Mouse (Mus musculus) thymus, postnatal 14 days (tissue): ENCODE data around the gene Nsun6.

Source experiments
- DNase-seq: peaks from one replicate; pipeline ENCODE4 v3.0.0; 2021

The Nsun6 gene

GRCm38 (mm10) chr2:15054945-15055637, at the start of gene Nsun6:
Gene Nsun6, minus strand, starts transcription at chr2:15055069.
- DNase-seq, result peak; percentile 98

DNA sequence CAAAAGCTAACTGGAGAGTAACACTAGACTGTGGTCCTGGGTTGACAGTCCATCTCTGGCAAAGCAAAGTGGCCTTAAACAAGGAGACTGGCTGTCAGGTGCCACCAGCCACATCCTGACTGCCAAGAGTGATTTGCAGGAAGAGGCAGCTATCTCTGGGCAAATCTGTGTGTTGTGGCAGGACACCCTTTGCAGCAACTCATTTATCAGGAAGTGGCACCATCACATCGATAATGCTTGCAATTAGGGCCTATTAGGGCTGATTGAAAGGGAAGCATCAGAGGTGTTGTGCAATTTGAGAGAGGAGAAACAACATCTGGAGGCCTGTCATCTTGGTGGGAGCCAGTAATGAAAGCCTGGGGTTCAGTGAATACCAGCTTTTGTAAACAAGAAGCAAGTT, 49.5 kb upstream of the Nsun6 start:
- no peak for DNase-seq

DNA sequence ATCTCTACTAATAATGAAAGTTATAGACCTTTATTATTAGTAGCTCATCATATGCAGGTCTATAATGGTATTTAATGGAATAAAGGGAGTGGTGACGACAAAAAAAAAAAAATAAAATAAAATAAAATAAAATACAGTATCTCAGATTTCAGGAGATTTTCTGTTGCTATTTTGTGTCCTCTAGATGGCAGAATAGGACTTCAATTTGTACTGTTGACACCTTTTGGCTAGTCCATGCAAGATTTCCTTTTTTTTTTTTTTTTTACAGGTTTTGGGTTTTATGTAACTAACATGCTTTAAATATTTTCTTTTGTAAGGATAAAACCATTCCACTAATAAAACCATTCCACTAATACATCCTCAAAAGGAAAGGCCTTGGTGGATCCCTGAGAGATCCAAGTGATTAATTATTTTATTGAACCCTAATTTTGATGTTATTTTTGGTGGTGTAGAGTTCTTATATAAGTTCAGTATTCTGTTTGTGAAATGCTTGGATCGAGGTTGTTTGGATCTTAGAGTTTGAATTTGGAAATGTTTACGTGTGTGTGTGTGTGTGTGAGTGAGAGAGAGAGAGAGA, 41.7 kb upstream of the Nsun6 start:
- DNase-seq, result no peak

DNA sequence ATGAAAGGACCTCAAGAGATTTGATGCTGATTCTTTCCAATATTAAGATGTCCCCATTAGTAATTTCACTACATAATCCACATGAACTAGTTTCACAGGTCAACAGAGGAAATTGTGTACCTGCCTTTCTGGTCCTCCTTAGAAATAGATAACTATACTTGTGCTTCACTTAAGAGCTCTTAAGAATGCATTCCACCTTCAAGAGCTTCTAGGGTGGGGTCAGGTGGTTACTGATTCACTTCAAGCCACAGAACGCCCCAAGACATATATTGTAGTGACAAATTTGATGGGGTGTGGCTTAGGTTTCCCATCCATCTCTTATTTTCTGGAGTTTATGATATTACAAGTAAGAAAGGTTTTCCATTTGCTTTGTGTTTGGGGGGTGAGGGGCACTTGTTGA, 32.4 kb upstream of the Nsun6 start:
- DNase-seq, result no peak

- no peak for DNase-seq
These were observed 28.8 kb upstream of the Nsun6 start for GRCm38 (mm10) chr2:15083702-15084101.

DNA sequence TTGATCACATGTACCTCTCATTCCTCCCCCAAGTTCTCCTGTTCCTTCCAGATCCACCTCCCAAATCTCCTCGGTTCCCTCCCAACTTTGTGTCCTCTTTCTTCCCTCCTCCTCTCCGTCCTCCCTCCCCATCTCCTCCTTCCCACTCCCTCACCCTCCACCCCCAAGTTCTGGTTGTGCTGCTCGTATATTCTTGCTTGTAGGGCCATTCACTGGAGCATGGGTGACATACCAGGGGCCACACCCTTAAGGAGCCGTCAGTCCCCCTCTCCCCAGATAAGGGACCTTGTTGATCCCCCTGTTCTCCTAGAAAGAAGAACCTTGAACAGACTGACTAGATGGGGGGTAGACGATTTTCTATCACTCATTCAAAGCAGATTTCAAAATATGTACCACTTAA, 12.2 kb upstream of the Nsun6 start:
- DNase-seq, result no peak

- DNase-seq, result no peak
These were observed 10.6 kb upstream of the Nsun6 start for GRCm38 (mm10) chr2:15065447-15065846.

- DNase-seq, result no peak
These were observed 9.8 kb upstream of the Nsun6 start for GRCm38 (mm10) chr2:15064380-15065269.

DNA sequence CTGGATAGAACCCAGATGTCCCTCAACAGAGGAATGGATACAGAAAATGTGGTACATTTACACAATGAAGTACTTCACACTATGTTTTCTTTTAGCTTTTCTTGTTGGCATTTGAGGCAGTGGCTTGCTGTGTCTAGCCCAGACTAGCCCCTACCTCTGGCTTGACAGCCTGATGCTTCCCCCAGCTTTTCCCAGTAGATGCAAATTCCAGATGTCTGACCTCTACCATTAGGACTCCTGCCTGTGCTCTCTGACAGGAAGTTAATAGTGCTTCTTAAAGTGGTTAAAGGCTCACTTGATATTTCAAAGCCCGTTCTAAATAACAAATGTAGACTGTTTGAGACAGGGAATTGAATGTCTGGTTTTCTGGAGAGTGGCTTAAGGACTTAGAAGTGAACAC, 8.9 kb upstream of the Nsun6 start:
- no peak for DNase-seq

- no peak for DNase-seq
These were observed 6.0 kb upstream of the Nsun6 start for GRCm38 (mm10) chr2:15060856-15061255.

GRCm38 (mm10) chr2:15058227-15058626, 3.4 kb upstream of the Nsun6 start:
- no peak for DNase-seq

DNA sequence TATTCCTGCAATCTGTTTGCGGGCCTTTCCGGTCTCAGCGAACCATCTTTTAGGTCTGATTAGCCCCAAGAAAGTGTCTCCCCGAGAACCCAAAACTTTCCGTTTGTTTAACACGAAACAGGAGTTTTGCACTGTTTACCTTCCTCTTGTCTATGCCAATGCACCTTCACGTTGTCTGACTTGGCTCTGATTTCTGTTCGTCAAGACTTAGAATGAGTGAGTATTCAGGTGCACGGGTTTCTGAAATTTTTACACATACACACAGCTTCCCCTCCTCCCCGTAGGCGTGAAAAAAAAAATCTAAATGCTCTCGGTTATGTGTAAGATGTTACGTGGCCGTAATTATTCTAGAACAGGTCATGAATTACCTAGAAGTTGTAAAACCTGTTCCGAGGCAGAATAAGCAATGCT, 877 bp upstream of the Nsun6 start:
- no peak for DNase-seq

DNA sequence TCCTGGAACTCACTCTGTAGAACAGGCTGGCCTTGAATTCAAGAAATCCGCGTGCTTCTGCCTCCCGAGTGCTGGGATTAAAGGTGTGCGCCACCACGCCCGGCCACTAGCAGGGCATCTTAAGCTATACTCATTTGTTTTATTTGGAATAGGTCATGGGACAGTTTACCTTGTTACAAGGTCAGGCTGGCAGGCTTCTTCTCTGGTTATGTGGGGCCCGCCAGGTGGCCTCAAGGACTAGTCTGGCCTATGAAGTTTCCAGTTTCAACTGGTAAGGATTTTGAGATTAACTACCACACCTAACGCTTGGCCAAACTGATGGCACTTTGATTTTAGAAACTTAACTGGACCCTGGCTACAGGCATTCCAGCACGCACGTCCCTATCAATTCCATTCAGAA, 373 bp downstream of the Nsun6 start:
- DNase-seq, result no peak

DNA sequence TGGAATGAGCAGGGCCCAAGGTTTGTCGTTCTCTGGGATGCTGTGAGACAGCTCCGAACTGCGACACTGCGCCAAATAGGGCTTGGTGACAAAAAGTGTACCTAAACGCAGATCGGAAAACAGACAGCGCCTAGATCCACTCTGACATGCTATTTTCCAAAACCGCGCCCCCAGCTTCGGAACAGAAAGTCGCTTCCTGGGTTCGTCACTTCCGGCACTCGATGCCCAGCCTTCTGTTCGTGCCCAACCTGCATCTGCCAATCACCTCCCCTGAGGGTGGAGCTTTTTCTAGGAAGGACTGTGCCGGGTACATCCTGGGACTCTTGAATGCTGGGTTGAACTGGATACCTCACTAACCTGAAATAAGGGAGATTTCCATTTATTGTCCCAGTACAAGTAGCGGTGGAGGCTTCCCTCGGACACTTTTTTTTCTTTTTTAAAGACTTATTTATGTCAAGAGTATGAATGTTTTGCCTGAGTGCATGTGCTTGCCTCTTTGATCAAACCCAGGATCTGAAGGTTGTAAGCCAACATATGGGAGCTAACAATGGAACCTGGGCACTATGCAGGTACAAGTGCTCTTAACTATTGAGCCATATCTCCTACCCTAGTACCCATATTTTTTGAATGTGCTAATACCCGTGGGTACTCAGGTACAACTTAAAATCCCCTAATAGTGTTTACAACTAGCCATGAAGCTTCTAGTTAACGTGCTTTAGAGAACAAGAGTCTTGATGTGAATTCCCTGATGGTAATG, 5.6 kb downstream of the Nsun6 start, which contains the start of gene Arl5b:
TSS of gene Arl5b (plus strand) at position 279 of the 757 bp plus-strand sequence.
- peak; percentile 90 for DNase-seq

- peak; percentile 68 for DNase-seq
These were observed 14.5 kb downstream of the Nsun6 start for GRCm38 (mm10) chr2:15040326-15040725.

DNA sequence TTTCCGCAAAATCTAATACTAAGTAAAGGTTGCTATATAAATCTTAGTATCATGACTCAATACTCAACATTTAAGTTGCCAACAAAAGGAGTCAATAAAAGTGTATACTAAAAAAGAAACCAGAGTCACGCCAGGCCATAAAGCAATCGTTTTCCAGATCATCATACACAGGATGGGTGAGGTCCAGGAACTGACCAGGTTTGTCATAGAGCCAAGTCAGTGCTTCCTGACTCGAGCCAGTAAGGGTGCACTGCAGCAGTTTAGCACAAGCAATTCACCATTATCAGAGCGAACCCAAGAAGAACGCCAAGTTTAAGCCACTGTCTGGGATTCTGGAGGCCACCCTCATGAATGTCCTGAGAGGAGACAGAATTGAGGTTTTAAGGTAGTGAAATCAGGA, 16.2 kb downstream of the Nsun6 start:
- no peak for DNase-seq

GRCm38 (mm10) chr2:15027816-15028215, 27.1 kb downstream of the Nsun6 start:
- no peak for DNase-seq

DNA sequence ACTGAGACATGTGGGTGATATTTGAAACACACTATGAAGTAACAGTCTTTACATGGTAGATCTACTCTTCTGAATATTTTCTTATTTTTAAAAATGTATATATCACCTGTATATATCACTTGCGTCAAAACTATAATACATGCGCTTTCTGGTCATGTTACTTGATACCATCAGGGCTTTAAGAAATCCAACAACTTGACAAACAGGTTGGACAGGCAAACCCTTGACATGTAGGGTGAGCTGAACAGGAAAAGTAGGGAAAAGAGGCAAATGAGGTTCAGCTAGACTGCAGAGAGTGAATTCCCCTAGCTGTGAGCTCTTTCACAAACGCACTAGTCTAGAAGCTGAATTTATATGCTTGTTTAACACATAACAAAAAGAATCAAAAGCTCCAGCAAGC, 28.1 kb downstream of the Nsun6 start:
- no peak for DNase-seq

DNA sequence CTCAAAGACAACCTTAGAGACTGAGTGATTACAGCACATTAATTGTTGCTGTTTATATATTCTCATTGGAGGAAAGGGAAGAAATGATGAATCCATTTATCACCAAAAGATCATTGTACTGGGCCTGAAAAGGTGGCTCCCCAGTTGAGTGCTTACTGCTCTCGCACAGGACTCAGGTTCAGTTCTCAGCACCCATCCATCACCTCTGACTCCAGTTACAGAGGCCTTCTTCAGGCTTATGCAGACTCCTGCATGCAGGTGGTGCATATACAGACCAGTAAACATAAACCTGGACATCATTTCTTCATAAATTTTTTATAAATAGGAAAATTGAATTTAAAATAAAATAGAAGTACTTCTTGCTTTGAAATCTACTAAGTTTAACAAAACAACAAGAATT, 46.8 kb downstream of the Nsun6 start:
- DNase-seq, result no peak

DNA sequence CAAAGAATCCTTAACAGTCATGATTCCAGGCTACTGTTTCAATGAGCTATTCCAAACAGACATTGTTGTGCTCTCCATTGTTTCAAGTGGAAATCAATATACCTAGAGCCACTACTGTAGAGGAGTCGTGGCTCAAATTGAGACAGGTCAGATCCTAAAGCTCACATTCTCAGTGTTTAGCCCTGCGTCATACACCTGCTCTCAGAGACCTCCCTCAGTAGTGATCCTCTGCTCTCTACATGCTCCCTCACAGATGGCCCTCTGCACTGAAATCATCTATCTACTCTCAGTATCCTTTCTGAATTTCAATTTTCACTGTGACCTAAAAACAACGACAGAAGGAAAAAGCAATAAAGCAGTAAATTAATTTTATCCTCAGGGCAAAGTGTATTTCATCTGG, 47.3 kb downstream of the Nsun6 start:
- no peak for DNase-seq

DNA sequence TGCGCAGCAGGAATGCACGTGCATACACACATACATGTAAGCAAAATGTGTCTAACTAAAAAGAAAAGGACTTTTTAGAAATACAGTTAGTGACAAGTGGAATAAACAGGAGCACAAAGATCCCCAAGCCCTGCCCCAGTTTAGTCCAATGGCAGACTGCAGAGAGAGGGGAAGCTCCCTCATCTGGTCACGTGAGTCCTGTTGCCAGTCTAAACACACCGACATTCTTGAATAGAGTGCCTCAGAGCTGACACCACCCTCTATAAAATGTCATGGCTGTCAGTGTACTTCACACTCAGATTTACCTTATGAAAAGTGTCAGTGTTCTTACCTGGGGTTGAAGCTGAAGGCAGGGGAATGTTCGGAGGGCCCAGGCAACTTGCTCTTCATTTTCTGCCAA, 57.0 kb downstream of the Nsun6 start:
- DNase-seq, result no peak

DNA sequence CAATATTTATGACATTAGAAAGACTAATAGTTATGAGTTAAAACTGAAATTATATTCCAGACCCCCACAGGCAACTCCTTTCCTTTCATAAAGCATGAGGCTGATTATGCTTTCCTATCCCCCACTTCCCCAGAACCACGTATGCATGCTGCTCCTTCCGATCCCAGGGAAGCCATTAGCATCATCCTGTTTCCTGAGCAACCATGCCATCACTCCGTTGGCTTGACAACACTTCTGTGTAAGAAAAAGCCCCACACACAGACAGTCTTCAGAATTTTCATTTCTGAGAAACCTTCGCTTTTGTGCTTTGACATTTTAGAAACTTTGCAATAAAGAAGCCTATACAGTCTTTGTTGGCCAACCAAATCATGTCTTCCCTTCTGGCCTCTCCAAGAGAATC, 58.8 kb downstream of the Nsun6 start:
- DNase-seq, result no peak

GRCm38 (mm10) chr2:14992531-14992930, 62.3 kb downstream of the Nsun6 start:
- peak; percentile 64 for DNase-seq
